15 mouse cellular contexts compared by ENCODE assay signal in genomic region chr11:76361422-76361821, GRCm38 (mm10).
"Had no signal": no experiment of that assay in that cellular context is flagged by ENCODE, and none has a peak within 500 bp of the region (broad histone marks: within the 10 kb centered on the region; RNA-seq: fewer than 3 reads in every experiment).

No protein-coding gene starts in this region.

- H3K9me3 ChIP-seq: kidney, embryonic 15.5 days; limb, embryonic 13.5 days; liver, embryonic 13.5 days; midbrain, embryonic 13.5 days had no signal

- ATAC-seq: midbrain, embryonic 13.5 days had no signal

- H3K4me3 ChIP-seq: kidney, embryonic 15.5 days; left cerebral cortex, adult 2 months; limb, embryonic 13.5 days; liver, embryonic 13.5 days; midbrain, embryonic 13.5 days had no signal

- H3K4me1 ChIP-seq: liver, embryonic 13.5 days had no signal

- H3K27ac ChIP-seq: kidney, embryonic 15.5 days; left cerebral cortex, adult 2 months; limb, embryonic 13.5 days; liver, embryonic 13.5 days; macrophage; midbrain, embryonic 13.5 days had no signal

- H3K36me3 ChIP-seq: kidney, embryonic 15.5 days; liver, embryonic 13.5 days; midbrain, embryonic 13.5 days had no signal

- H3K4me2 ChIP-seq: kidney, embryonic 15.5 days; limb, embryonic 13.5 days; liver, embryonic 13.5 days; midbrain, embryonic 13.5 days had no signal

- DNase-seq: kidney, adult 8-10 months; kidney, postnatal 10 days; kidney, postnatal 36 days; layer of hippocampus, postnatal 36 days; liver; liver, embryonic 13.5 days; lung, adult 2 months; lung, postnatal 14 days; thymus, adult 18-20 months; thymus, postnatal 36 days had no signal

- H3K9ac ChIP-seq: kidney, embryonic 15.5 days; limb, embryonic 13.5 days; liver, embryonic 13.5 days; midbrain, embryonic 13.5 days had no signal

- H3K27me3 ChIP-seq: kidney, embryonic 15.5 days; liver, embryonic 13.5 days; midbrain, embryonic 13.5 days had no signal
